Comparison of ENCODE assay signal across 7 mouse cellular contexts in genomic region chr7:29523700-29524099, GRCm38 (mm10). TPM values are rescaled to one million over a fixed set of nuclear protein-coding genes. Genes with fewer than 3 reads are reported as not detected.
A peak's percentile ranks its signal among the peaks of the same experiment; 100 is the strongest.
DNase-seq lines count a peak whose midpoint lies in the region; ATAC-seq lines count a peak whose summit lies in the region.

No protein-coding gene starts in this region.

- ATAC-seq in megakaryocyte progenitor cell, adult 5-6 weeks (replicated peaks; ENCODE audit: poor library complexity): peak; percentile 77

- DNase-seq in ES-CJ7 (ENCODE audit: low read depth, low spot score): peak; percentile 72
- DNase-seq in adrenal gland, adult 8-10 months: peak; percentile 40
- DNase-seq in embryo, embryonic 11 days: peak; percentile 76
- DNase-seq in heart, adult 8-10 months (ENCODE audit: low spot score): peak; percentile 64
- DNase-seq in layer of hippocampus, postnatal 14 days (ENCODE audit: low spot score in 2 of 2): peak; percentile 77 to 84
- peak; percentile 28 to 71 for DNase-seq in spleen, postnatal 10 days (ENCODE audit: low spot score in 2 of 2)

RNA-seq across cellular contexts. Expression of gene Sipa1l3, which starts 5.3 kb away (rescaled TPM):
- total RNA-seq in adrenal gland, adult 8-10 months (2022): 10 to 100 TPM; 33.2 to 42.3 (median 40.6) TPM
- 10 to 100 TPM in 1 of 4 experiments, 1 to 10 TPM in 3; 6.8 to 10.3 (median 8.2) TPM for total RNA-seq in heart, adult 8-10 months (2022)
- 100 to 1,000 TPM; 166 to 185 TPM for total RNA-seq in layer of hippocampus, postnatal 14 days (2021)
- 28.2 and 34.2 TPM in 2 replicates for total RNA-seq in megakaryocyte progenitor cell, adult 5-6 weeks (2015)
- 5.4 and 8.3 TPM in 2 replicates for total RNA-seq in megakaryocyte progenitor cell, adult 5-6 weeks (2017)

Comparison
In these comparisons a context has a peak if more than half of its experiments do, and no peak if none do; other contexts are left out.
1. Peak in every context shown above with its lines: DNase-seq and ATAC-seq.